Mouse (Mus musculus): Measurements from ENCODE around the gene Lingo3. TPM values are rescaled to one million over a fixed set of nuclear protein-coding genes. Genes with fewer than 3 reads are reported as not detected.
A peak's percentile ranks its signal among the peaks of the same experiment; 100 is the strongest.

The Lingo3 gene
- total and polyA plus RNA-seq, 3 experiments: not detected

GRCm38 (mm10) chr10:80862305-80862704 lies 18.5 kb upstream of the Lingo3 start:
- TF ChIP-seq UBTF (IDR thresholded peaks at IDR 0.05; ENCODE audit: borderline replicate concordance, insufficient read depth, low read depth, low read length) (no peak), CTCF (IDR thresholded peaks at IDR 0.05 in 2 of 3, conservative IDR thresholded peaks at IDR 0.05 in 1 of 3; ENCODE audit: control insufficient read depth in 1 of 3, insufficient read depth in 1 of 3, low read depth in 2 of 3, low read length in 3 of 3, poor library complexity in 1 of 3, severe bottlenecking in 1 of 3) (no peak), ETS1 (IDR thresholded peaks at IDR 0.05; ENCODE audit: low read depth, low read length) (no peak), ZMIZ1 (IDR thresholded peaks at IDR 0.05; ENCODE audit: low read depth, low read length) (no peak), MAX (IDR thresholded peaks at IDR 0.05; ENCODE audit: low read length) (no peak), KAT2A (conservative IDR thresholded peaks at IDR 0.05; ENCODE audit: low read depth, low read length) (no peak), ZC3H11A (IDR thresholded peaks at IDR 0.05; ENCODE audit: low read depth, low read length) (no peak), TBP (IDR thresholded peaks at IDR 0.05; ENCODE audit: low read depth, low read length) (no peak), POLR2AphosphoS5 (IDR thresholded peaks at IDR 0.05; ENCODE audit: borderline replicate concordance, low read depth, low read length) (no peak), RAD21 (IDR thresholded peaks at IDR 0.05; ENCODE audit: low read depth, low read length) (no peak), MAZ (IDR thresholded peaks at IDR 0.05; ENCODE audit: low read depth, low read length) (no peak), TAL1 (IDR thresholded peaks at IDR 0.05; ENCODE audit: low read length) (no peak)
- H3K27ac ChIP-seq (ENCODE audit: control insufficient read depth, low read depth, low read length): no peak overlapping the region
- H3K9ac ChIP-seq (ENCODE audit: control insufficient read depth, low read depth, low read length, poor library complexity, severe bottlenecking): no peak overlapping the region
- H3K4me1 ChIP-seq (ENCODE audit: control insufficient read depth in 1 of 2, insufficient read depth in 2 of 2, low read length in 2 of 2): peaks cover 14 to 19% of the 10 kb centered on the region in 2 experiments
- DNase-seq (ENCODE audit: low read depth, low spot score): no peak
- peaks cover 24% of the 10 kb centered on the region for H3K79me2 ChIP-seq (ENCODE audit: control insufficient read depth, insufficient read depth, low read length, poor library complexity)
- no peaks in the 10 kb centered on the region for H3K27me3 ChIP-seq (ENCODE audit: control insufficient read depth in 1 of 2, insufficient read depth in 2 of 2, low read length in 2 of 2)
- H3K4me3 ChIP-seq (ENCODE audit: control insufficient read depth in 1 of 2, insufficient read depth in 1 of 2, low read depth in 2 of 2, low read length in 2 of 2): no peak overlapping the region
- no peaks in the 10 kb centered on the region for H3K9me3 ChIP-seq (replicated peaks; ENCODE audit: insufficient read depth, low read length)
- peaks cover 2 to 17% of the 10 kb centered on the region in 2 experiments; a peak in 3 of 4 replicates for H3K36me3 ChIP-seq (ENCODE audit: control insufficient read depth in 1 of 2, insufficient read depth in 2 of 2, low read length in 2 of 2)

- Histone ChIP-seq H3K4me1 (ENCODE audit: control insufficient read depth in 1 of 2, insufficient read depth in 2 of 2, low read length in 2 of 2) (peaks cover 19 to 43% of the 10 kb centered on the region in 2 experiments), H3K27ac (ENCODE audit: control insufficient read depth, low read depth, low read length) (peak overlapping the region; percentile 80), H3K79me2 (ENCODE audit: control insufficient read depth, insufficient read depth, low read length, poor library complexity) (peaks cover 61% of the 10 kb centered on the region), H3K4me3 (ENCODE audit: control insufficient read depth in 1 of 2, insufficient read depth in 1 of 2, low read depth in 2 of 2, low read length in 2 of 2) (no peak overlapping the region; a peak in 1 of 4 replicates), H3K9ac (ENCODE audit: control insufficient read depth, low read depth, low read length, poor library complexity, severe bottlenecking) (peak overlapping the region; percentile 83), H3K9me3 (replicated peaks; ENCODE audit: insufficient read depth, low read length) (no peaks in the 10 kb centered on the region), H3K27me3 (ENCODE audit: control insufficient read depth in 1 of 2, insufficient read depth in 2 of 2, low read length in 2 of 2) (no peaks in the 10 kb centered on the region), H3K36me3 (ENCODE audit: control insufficient read depth in 1 of 2, insufficient read depth in 2 of 2, low read length in 2 of 2) (peaks cover 2 to 31% of the 10 kb centered on the region in 2 experiments; a peak in 3 of 4 replicates)
- peak; percentile 81 for DNase-seq (ENCODE audit: low read depth, low spot score)
- TF ChIP-seq CHD2 (IDR thresholded peaks at IDR 0.05; ENCODE audit: low read length) (no peak), GABPA (IDR thresholded peaks at IDR 0.05; ENCODE audit: low read depth, low read length) (no peak), MYB (IDR thresholded peaks at IDR 0.05; ENCODE audit: low read depth, low read length) (peak; percentile 48; the same call in 1 of the 2 replicates), ZMIZ1 (IDR thresholded peaks at IDR 0.05; ENCODE audit: low read depth, low read length) (peak; percentile 43; the same call in 1 of the 2 replicates), RCOR1 (IDR thresholded peaks at IDR 0.05; ENCODE audit: low read depth, low read length) (peak; percentile 49; the same call in 1 of the 2 replicates), MXI1 (IDR thresholded peaks at IDR 0.05; ENCODE audit: low read depth, low read length) (peak; percentile 67), ZNF384 (IDR thresholded peaks at IDR 0.05; ENCODE audit: low read depth, low read length) (no peak), ETS1 (IDR thresholded peaks at IDR 0.05; ENCODE audit: low read depth, low read length) (peak; percentile 49; the same call in 1 of the 2 replicates), GATA1 (IDR thresholded peaks at IDR 0.05; ENCODE audit: low read depth, low read length) (peak; percentile 59; the same call in 1 of the 2 replicates), RAD21 (IDR thresholded peaks at IDR 0.05; ENCODE audit: low read depth, low read length) (no peak), SIN3A (IDR thresholded peaks at IDR 0.05; ENCODE audit: low read length) (peak; percentile 83), ZKSCAN1 (IDR thresholded peaks at IDR 0.05; ENCODE audit: low read depth, low read length) (no peak), KAT2A (conservative IDR thresholded peaks at IDR 0.05; ENCODE audit: low read depth, low read length) (no peak), USF2 (IDR thresholded peaks at IDR 0.05; ENCODE audit: borderline replicate concordance in 1 of 2, insufficient read depth in 1 of 2, low read depth in 1 of 2, low read length in 2 of 2) (no peak), MAZ (IDR thresholded peaks at IDR 0.05; ENCODE audit: low read depth, low read length) (0 out of 2 replicates have a peak, but pooled peaks have one; percentile 24), CHD1 (IDR thresholded peaks at IDR 0.05; ENCODE audit: low read depth, low read length) (no peak), MYC (IDR thresholded peaks at IDR 0.05; ENCODE audit: low read depth, low read length) (no peak), POLR2AphosphoS5 (IDR thresholded peaks at IDR 0.05; ENCODE audit: borderline replicate concordance, low read depth, low read length) (no peak), TCF12 (IDR thresholded peaks at IDR 0.05; ENCODE audit: low read depth, low read length) (peak; percentile 86), EP300 (IDR thresholded peaks at IDR 0.05; ENCODE audit: low read depth in 1 of 2, low read length in 2 of 2) (peak; percentile 69 to 87), ZC3H11A (IDR thresholded peaks at IDR 0.05; ENCODE audit: low read depth, low read length) (no peak), TAL1 (IDR thresholded peaks at IDR 0.05; ENCODE audit: low read length) (peak; percentile 83), JUND (IDR thresholded peaks at IDR 0.05; ENCODE audit: low read depth, low read length) (no peak), E2F4 (IDR thresholded peaks at IDR 0.05; ENCODE audit: borderline replicate concordance, low read depth, low read length) (no peak)
These were observed 14.6 kb upstream of the Lingo3 start for GRCm38 (mm10) chr10:80858350-80858935.

Data from MEL (cell line).